Mouse (Mus musculus): ENCODE measurements around the gene Irx4. TPM values are rescaled to one million over a fixed set of nuclear protein-coding genes. Genes with fewer than 3 reads are reported as not detected.

The Irx4 gene
- not detected for total RNA-seq (2021)
- long read RNA-seq, experiment 1, result 0 reads
- long read RNA-seq, experiment 2, result 0 reads

DNA sequence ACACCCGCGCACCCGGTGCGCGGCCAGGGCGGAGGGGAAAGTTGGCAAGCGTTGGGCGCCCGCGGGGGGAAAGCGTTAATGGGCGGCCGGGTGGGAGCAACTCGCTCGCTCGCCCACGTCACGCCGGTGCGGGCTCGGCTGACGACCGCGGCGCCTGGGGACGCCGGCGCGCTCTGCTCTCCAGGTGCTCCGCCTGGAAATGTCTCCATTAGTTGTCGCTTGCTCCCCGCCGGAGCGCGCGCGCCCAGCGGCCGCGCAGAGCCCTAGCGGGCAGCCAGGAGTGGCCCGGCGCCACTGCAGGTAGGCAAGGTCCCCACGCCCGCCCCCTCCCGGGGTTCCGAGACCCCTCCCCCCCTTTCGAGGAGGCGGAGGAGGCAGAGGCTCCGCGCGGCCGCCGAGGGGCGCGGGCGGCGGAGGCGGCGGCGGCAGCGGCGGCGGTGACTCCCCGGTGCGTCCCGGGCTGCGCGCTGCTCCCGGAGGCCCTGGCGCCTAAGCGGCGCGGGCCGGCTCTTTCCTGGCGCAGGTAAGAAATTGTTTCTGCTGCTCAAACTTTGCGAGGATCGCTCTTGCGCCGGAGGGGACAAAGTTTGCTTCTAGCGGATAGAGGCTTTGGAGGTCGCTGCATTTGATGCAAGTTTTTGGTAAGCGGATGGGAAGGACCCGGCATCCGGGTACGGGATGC lies at the start of gene Irx4:
Irx4 (plus strand) TSS at position 126 of the 682 bp plus-strand sequence.
- no peak for DNase-seq (ENCODE audit: low spot score in 2 of 2)

DNA sequence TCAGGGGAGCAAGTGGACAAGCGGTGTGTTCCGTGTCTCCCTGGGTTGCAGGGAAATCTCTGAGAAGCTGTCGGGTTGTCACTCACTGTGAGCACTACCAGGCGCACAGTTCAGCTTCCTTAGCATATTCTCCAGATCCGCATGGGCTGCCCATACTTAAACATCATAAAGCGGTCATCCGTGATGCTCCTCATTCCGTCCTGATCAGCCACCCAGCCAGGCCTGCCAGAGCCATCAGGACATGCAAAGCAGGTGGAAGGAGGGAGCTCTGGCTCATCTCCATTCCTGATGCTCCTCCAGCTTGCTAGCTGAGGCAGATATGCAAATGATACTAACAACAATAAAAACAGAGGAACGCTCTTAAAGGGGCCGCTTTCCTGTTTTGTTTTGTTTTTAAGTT lies 46.0 kb upstream of the Irx4 start:
- no peak for DNase-seq (ENCODE audit: low spot score in 2 of 2)

DNA sequence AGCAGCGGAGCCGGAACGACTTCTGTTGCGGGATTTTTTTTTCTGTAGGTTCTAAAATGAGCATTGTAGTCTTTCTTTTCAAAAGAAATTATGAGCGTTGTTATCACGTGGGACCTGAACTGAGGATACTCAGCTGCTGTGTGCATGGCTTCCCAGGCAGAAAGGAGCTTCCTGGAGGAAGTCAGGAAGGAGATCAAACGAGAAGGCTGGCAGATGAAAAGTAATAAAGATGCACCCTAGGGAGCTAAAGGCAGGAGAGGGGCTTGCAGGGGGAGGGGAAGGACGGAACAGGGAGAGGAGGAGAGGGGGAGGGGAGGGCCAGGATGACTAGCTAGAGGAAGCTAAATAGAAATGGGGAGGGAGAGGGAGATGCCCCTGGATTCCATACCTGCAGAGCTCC lies 23.8 kb upstream of the Irx4 start:
- DNase-seq (ENCODE audit: low spot score in 2 of 2), result no peak

DNA sequence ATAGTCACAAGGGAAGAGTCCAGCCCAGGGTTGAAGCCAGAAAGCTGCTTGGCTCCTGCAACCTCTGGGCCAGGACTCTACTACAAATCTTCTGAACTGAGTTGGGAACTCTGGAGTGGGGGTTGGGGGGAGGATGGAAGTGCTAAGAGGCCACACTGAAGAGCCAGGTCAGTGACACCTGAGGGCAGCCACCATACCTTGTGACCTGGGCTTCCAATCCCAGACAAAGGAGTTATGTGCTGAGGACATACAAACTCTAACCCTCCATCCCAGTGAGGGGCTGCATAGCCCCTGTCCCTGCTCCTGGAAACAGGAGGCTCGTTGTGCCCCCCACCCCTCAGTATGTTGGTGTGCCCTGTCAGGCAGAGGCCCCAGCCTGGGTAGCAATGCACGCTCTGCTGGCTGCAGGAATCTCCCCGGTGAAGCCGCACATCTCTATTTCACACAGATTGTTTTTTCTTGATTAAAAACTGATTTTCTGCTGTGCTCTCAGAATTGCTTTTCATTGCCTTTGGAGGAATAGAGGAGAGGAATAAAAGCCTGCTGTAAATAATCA lies 21.0 kb upstream of the Irx4 start:
- no peak for DNase-seq (ENCODE audit: low spot score in 2 of 2)

DNA sequence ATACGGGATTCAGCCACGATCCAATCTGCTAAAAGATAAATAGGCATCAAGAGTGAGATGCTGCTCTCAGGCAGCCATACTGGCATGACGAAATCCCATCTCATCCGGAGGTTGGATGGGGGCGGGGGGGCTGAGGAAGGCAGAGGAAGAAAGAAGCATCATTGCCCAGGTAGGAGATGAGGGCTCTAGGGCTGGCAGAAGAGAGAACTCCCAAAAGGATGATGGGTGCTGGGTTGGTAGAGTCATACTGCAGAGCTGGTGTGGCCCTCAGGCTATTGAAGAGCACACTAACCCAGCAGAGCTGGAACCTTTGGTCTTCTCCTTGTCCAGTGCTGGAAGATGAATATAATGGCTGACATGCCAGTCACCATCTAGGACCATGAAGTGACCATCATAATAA lies 17.7 kb upstream of the Irx4 start:
- DNase-seq (ENCODE audit: low spot score in 2 of 2), result no peak

DNA sequence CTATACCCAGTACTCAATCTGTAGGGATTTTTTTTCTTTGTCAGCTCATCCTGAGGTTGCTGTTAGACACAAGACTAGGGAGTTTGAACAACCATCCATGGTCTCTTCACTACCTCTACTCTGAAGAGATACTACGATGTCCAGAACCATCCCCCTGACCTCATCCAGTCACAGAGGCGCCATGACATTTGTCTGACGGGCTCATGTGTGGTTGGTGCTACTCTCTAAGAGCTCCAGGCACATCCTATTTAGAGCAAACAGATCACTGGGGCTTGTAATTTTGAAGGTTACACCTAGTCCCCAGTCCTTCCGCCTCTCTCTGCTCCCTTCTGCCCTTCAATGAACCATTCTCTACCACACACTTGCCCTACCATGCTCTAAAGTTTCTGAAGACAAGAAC lies 13.3 kb upstream of the Irx4 start:
- no peak for DNase-seq (ENCODE audit: low spot score in 2 of 2)

DNA sequence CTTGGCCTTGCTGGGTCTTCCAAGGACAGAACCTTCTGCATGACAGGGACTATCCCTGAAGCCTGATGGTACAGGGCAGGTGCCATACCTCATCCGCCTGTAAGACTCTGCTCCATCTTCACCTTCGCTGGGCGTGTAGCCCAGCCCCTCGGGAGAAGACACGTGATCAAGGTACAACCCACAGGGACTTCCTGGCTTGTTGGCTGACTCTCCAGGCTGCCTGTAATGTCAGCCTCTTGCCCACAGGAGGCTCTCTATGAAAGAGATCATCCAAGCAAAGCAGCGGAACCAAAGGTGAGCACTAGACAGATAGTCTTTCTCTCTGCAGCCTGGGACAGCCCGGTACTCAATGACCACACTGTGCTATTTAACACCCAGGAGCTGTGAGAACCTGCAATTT lies 9.1 kb upstream of the Irx4 start:
- no peak for DNase-seq (ENCODE audit: low spot score in 2 of 2)

DNA sequence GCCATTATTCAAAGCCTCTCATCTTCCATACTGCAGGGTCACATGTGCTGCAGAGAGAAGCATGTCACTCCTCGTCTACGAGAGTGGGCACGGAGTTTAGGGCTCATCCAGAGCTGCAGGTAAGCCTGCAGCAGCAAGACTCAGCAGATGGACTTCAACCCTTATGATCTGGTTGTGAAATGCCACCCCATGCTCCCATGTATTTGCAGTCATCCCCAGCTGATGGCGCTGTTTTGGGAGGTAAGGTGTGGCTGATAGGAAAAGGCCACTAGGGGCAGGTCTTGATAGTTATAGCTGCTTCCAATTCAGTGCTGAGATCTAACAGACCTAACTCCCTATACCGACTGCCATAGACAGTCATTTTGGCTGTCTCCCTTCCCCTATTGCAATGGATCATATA lies 8.3 kb upstream of the Irx4 start:
- no peak for DNase-seq (ENCODE audit: low spot score in 2 of 2)

DNA sequence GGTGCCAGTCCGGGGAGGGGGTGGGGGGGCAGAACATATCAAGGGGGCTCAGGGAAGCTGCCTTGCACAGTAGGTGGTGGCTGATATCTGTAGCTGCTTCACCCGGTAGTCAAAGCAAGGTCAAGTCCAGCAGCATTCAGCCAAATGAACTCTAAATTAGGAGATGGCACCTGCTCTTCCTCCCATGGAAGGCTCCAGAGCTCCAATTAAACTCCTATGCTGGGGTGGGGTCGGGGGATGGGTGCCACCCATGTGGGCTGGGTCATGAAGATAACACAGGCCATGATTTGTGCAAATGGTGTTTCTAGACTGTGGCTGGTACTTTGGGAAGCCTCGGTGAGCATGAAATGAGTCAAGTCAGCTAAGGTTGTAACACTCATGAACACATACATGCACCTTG lies 1.9 kb upstream of the Irx4 start:
- no peak for DNase-seq (ENCODE audit: low spot score in 2 of 2)

DNA sequence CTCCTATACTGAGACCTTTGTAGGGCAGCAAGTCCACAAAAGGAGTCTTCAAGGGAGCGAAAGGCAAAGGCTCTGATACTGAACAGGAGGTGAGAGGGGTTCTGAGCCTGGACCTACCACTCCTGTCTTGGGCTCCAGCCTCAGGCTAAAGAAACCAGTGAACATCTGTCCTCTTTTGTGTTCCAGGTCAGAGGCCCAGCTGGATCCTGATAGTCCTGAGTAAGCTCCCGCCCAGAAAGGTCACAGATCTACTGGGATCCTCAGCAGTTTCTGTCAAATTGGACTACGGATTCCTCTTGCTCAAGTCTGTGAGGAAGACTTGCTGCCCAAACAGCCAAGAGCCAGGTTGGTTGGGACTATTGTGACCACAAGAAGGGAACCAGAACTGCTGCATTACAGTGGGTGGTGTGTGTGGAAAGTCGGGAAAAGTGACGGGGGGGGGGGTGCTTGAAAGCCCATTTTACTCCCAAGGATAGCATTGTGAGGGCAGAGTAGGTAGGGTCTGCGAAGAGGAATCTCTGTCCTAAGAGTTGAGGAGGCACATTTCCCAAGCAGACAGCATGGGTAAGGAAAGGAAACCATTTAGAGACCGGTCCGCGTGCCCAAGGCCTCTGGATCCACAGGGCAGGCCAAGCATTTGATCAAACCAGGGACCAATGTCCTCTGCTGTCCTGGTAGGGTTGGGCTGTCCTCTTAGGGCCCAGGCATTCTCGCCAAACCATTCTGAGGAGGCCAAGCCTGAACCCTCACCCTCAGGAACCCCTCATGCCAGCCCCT lies 514 bp upstream of the Irx4 start:
- no peak for DNase-seq (ENCODE audit: low spot score in 2 of 2)

DNA sequence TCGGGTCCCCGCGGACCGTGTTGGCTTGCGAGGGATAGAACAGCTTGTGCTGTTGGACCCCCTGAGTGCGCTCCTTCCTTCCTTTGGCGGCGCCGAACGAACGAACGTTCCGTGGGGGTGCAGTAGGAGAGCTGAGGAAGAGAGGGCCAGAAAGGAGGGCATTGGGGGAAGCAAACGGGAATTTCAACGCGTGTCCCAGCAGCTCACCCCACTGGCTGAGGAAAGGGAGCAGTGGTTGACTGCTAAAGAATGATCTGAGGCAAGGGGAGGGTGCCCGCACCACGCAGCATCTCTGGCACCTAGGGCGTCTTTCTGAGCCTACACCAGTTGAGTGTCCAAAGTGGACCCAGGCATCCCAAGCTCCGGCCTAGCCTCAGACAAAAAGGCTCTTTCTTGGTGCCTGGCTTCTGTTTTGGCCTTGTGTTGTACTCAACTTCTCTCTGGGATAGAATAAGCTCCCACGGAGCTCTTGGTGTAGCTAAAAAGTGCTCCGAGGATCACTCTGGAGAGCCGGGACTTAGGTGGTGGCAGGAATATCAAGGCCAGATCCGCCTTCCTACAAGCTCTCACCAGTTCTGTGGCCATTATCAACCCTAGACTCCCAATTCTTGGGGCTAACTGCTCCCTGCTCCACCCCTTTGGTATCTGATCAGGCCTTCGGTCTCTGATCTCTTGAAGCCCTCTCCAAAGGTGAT lies 904 bp downstream of the Irx4 start:
- DNase-seq (ENCODE audit: low spot score in 2 of 2), result no peak

DNA sequence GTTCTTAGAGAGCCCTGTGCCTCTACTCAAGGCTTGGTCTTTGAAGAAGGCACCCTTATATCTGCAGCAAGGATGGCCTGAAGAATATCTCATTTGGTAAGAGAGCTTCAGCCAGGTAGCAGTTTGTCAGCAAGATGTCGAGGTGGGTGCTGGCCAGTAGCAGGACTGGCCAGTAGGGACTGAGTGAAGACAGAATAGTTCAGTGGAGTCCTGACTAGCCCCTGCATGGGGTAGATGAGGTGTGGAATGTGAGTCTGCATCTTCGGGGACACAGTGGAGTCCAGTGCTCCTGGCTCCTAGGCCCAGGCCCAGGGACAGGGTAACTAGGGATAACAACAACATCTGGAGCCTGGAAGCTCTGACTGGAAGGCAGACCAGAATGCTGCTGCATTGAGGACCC lies 1.6 kb downstream of the Irx4 start:
- no peak for DNase-seq (ENCODE audit: low spot score in 2 of 2)

DNA sequence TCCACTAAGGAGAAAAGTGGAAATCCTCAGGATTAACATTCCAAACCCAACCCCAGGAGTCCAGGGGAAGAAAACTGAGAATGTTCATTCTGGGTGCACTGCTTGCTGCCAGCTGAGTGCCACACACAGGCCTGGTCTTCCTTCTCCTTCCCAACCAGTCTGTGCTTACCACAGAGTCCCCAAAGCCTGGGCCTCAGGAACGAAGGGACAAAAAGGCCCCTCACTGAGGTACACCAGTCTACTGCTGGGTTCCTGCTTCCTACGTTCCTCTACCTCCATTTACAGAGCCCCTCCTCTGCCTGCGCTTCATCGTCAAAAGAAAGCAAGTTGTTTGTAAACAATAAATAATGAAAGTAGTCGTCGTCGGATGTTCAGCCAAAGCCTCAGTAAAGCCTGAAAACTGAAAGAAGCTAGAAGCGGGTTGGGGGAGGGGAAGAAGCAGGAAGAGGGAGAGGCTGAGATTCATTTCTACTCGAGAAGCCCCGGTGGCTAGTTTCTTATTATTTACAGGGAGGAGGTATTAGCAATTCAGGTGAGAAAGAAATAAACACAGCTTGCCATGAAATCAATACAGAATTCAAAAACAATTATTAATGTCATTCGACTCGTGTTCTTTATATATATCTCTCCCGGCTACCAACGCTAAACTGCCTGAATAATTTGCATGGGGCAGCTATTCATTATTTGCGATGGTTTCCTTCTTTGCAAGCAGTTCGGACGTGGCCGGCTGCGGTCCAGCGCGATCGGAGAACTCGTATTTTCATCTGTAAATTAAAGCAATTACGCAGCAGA lies 2.3 kb downstream of the Irx4 start:
- no peak for DNase-seq (ENCODE audit: low spot score in 2 of 2)

DNA sequence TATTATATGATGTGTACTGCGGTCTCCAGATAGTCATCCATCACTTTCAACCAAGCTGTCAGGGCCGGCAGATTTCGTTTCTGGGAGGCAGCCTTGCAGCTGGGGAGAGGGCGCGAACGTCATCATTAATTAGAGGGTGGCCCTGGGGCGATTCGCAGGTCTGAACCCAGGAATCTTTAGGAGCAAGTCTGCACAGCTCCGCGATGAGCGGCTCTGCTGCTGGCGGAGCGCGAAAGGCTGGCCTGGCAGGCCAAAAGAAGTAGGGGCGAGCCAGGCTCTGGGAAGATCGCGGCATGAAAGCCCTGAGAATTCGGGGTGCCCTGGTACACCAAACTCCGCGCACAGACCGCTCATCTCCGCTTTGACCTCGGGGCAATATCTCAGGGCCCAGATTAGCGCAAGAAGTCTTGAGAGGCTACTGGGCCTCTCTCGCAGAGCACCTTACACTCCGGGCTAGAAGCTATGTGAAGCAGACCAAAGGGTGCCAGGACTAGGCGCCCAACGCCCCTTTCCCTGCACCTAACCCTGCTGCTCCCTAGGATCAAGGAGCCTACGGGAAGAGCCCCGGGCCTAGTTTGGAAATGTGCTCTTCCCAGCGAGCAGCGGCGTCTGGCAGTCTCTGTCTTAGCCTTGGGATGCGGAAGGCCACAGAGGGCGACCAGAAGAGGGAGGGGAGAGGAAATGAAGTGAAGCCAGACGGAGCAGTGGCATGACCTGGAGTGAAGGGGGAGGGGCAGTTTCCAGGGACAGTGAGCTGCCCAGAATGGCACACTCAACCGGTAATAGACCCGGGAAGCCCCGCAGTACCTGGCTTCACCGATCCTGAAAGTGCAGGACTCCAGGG lies 3.1 kb downstream of the Irx4 start:
- no peak for DNase-seq (ENCODE audit: low spot score in 2 of 2)

DNA sequence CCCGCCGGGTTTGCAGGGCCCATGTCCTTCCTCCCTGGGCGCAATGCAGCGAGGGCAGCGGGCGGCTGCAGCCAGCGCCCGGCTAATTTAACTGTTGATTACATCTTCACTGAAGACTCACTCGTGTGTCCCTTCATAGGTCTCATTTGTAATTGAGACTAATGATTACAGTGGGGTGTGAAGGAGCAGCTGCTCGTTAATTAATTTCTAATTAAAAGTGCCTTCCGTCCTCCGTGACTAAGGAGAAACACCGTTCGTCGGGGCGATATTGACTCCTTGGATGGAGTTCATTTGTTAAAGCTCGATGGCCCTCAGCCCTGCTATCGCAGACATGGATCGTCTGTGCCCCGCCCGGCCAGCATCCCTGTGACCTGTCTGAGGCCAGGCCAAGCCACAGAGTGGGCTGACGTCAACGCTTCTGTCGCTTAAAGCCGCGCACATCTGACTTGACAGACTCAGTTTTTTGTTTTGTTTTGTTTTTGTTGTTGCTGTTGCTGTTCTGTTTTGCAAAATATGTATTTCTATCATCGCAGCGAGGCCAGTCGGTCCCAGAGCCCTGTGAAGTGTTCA lies 4.0 kb downstream of the Irx4 start:
- DNase-seq (ENCODE audit: low spot score in 2 of 2), result no peak

DNA sequence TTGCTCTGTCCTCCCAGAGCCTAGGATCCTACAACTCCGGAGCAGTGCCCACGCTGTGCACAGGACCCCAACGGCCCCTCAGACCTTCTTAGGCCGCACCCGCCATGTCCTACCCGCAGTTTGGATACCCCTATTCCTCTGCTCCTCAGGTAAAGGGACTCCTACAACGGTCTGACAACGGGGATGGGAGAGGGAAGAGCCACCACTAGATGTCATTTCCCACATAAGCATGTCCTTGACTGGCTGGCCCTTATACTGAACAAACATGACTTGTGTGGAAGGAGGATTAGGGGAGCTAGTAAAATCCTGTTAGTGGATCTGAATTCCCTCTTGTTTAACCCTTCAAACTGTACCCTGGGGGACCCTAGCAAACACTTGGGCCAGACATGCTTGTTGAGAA lies 4.6 kb downstream of the Irx4 start:
- DNase-seq (ENCODE audit: low spot score in 2 of 2), result no peak

DNA sequence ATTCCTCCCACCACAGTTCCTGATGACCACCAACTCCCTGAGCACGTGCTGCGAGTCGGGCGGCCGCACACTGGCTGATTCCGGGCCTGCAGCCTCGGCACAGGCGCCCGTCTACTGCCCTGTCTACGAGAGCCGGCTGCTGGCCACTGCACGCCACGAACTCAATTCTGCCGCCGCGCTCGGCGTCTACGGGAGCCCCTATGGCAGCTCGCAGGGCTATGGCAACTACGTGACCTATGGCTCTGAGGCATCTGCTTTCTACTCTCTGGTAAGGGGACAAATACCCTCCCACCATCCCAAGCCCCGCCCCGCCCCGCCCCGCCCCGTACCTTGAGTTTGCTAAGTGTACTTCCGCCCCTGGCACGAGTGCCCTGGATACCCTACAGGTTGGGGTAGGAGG lies 5.2 kb downstream of the Irx4 start:
- no peak for DNase-seq (ENCODE audit: low spot score in 2 of 2)

DNA sequence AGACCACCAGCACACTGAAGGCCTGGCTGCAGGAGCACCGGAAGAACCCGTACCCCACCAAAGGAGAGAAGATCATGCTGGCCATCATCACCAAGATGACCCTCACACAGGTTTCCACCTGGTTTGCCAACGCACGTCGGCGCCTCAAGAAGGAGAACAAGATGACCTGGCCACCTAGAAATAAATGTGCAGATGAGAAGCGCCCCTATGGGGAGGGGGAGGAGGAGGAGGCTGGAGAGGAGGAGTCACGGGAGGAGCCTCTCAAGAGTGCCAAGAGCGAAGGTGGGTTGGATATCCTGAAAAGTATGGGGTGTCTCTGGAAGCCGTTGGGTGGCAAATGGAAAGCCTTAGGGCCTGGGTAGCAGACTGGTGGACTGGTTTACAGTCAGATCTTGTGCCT lies 7.3 kb downstream of the Irx4 start:
- no peak for DNase-seq (ENCODE audit: low spot score in 2 of 2)

DNA sequence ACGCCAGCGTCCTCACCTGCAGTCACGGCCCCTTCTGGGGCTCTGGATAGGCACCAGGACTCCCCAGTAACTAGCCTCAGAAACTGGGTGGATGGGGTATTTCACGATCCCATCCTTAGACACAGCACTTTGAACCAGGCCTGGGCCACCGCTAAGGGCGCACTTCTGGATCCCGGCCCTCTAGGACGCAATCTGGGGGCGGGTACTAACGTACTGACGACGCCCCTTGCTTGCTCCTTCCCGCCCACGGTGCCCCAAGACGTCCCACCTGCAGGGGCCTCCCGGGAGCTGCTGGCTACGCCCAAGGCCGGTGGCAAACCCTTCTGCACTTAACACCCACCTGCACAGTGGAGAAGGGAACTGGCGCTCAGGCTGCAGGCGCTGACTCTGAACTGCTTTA lies 8.4 kb downstream of the Irx4 start:
- DNase-seq (ENCODE audit: low spot score in 2 of 2), result no peak

DNA sequence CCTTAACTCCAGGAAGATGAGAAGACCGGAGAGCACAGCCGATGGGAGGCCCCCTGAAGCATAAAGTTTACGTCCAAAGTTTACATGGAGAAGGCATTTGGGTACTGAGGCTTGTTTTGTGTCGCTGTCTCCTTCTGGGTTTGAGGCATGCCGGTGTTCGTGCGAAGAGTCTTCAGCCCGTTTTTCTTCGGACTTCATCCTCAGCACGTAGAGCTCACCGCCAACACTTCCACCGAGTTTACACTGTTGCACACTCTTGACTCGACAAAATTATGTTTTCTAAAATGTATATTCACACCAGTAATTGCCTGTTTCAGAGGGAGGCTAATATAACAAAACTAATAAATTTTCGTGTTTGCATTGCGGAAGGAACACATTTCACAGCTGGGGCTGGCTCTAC lies 9.0 kb downstream of the Irx4 start:
- no peak for DNase-seq (ENCODE audit: low spot score in 2 of 2)

All from left cerebral cortex, adult 18-20 months (tissue).